Mouse (Mus musculus) cerebellum, adult 8-10 months (tissue): ENCODE results near the gene Dlgap5.

Experiments used
- DNase-seq: peaks from one replicate; pipeline ENCODE4 v3.0.0; 2022

Gene Dlgap5

GRCm38 (mm10) chr14:47346715-47347114 is 71.5 kb downstream of the Dlgap5 start:
- DNase-seq: no peak

- DNase-seq: no peak
These were observed 76.4 kb downstream of the Dlgap5 start for GRCm38 (mm10) chr14:47341811-47342291.

DNA sequence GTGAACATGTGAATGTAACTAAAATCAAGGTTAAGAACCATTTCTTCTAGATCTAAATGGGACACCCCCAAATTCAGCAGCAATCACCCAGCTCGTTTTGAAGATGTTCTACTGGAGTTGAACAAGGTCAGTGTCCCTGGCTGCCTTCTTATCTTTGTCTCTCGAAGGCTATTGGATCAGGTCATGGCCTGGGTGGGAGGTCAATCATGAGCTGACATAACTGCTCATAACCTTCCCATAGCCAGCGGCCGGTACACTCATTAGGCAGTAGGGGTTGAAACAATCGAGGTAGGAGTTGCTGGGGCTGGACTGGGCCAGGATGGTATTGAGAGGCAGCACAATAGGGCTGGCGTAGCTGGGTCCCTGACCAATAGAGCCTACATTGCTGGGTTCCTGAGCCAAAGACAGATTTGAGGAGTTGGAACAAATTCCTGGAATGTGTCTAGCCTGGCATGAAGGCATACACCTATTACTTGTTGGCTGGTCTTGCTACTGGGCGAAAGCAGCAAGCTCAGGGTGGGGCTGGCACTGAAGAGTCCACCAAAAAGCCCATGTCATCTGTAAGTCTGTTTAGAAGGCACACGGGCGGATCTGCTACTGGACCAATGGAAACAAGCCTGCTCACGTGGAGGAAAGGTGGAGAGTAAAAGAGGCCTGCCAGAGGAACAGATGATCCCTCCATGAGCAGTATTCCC is 77.8 kb downstream of the Dlgap5 start:
- DNase-seq: no peak
